Mouse (Mus musculus): ENCODE measurements around the gene Atp5g3. TPM values are rescaled to one million over a fixed set of nuclear protein-coding genes. Genes with fewer than 3 reads are reported as not detected.

Atp5g3 gene
- polyA plus RNA-seq (2015; fragmentation: Nextera tagmentation; extraction: Ambion mirVana), result 1,069 and 1,119 TPM in 2 replicates

DNA sequence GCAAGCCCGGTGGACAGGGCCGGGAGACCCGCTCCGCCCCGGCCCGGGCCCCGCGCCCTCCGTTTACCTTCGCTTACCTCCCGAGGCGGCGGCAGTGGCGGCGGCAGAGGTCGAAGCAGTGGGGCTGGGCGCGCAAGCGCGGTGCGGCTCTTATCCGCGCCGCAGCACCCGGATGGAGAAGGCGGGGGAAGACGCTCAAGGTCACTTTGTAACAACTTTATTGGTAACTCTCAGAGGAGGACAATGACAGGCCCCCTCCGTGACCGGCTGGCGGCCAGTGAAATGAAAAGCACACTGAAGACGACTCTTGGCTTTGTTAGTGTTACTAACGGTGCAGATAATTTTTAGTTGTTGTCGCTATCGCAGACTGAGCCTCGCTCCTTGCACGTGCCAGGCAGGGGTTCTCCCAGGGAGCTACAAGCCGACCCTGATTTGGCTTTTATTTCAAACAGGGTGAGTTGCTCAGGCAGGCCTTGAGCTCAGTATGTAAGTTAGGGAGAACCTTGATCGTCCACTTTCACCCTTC lies at the start of gene Atp5g3:
Gene Atp5g3 (minus strand): TSS at position 152 of the 526 bp plus-strand sequence.
- peak within 1 kb of the TSS; percentile 100 for H3K4me3 ChIP-seq
- under 1% methylated on average over 38 of the region's 38 CpGs for WGBS
- no peaks in the 10 kb centered on the region for H3K27me3 ChIP-seq
- H3K27ac ChIP-seq, result peak within 1 kb of the TSS; percentile 92
- H3K9me3 ChIP-seq, result no peaks in the 10 kb centered on the region
- peak within 1 kb of the TSS; percentile 100 for H3K9ac ChIP-seq
- peaks cover 11% of the 10 kb centered on the region; the same call in 1 of the 2 replicates for H3K4me1 ChIP-seq
- H3K4me2 ChIP-seq, result peak within 1 kb of the TSS; percentile 67
- H3K36me3 ChIP-seq, result peaks cover 33% of the 10 kb centered on the region
- peak; percentile 91 for ATAC-seq (ENCODE audit: borderline replicate concordance, extremely low read depth, low FRiP score, low TSS enrichment)

DNA sequence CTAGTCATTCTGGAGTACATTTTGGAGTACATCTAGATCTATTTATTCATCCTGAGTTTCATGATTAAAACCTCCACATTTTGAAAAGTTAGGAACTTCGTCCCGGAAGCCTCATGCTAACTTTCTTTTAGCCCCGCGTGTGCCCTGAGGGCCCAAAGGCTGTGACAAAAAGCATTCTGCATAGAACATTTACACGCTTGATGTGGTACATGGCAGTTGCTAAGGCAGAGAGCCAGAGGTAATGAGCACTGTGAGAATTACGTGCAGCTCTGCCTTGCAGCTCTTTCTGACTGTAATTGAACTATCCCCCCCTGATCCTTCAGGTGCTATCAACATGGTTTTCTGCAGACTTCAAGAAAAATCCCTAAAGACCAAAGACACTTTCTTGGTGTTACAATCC lies 47.2 kb upstream of the Atp5g3 start:
- Histone ChIP-seq H3K36me3 (no peaks in the 10 kb centered on the region), H3K4me3 (no peak overlapping the region), H3K4me2 (no peak overlapping the region), H3K27ac (no peak overlapping the region), H3K4me1 (no peaks in the 10 kb centered on the region), H3K9me3 (no peaks in the 10 kb centered on the region), H3K27me3 (no peaks in the 10 kb centered on the region), H3K9ac (no peak overlapping the region)
- no peak for ATAC-seq (ENCODE audit: borderline replicate concordance, extremely low read depth, low FRiP score, low TSS enrichment)
- 87% methylated on average over 6 of the region's 6 CpGs for WGBS

DNA sequence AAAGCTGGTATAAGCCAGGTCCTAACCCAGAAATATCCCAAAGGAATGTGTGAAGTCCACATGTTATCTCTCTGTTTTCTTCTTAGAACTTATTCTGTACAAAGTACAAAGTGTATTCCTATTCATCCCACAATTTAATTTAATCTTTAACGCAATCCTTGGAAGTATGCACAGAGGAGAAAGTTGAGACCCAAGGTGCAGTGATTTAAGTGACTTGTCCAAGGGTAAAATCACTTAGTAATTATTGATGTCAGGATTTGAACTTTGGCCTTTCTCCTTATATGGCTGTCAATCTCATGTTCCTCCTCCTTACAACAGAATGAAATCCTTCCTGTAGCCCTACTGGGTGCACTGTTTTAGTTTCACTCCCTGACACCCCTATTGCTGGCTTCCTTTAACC lies 42.5 kb upstream of the Atp5g3 start:
- no peaks in the 10 kb centered on the region for H3K9me3 ChIP-seq
- 94% methylated on average over 1 of the region's 1 CpGs for WGBS
- no peak overlapping the region for H3K4me3 ChIP-seq
- no peak overlapping the region for H3K27ac ChIP-seq
- no peaks in the 10 kb centered on the region for H3K27me3 ChIP-seq
- no peak for ATAC-seq (ENCODE audit: borderline replicate concordance, extremely low read depth, low FRiP score, low TSS enrichment)
- H3K36me3 ChIP-seq, result no peaks in the 10 kb centered on the region
- H3K4me2 ChIP-seq, result no peak overlapping the region
- H3K4me1 ChIP-seq, result no peaks in the 10 kb centered on the region; the same call in 1 of the 2 replicates
- no peak overlapping the region for H3K9ac ChIP-seq

DNA sequence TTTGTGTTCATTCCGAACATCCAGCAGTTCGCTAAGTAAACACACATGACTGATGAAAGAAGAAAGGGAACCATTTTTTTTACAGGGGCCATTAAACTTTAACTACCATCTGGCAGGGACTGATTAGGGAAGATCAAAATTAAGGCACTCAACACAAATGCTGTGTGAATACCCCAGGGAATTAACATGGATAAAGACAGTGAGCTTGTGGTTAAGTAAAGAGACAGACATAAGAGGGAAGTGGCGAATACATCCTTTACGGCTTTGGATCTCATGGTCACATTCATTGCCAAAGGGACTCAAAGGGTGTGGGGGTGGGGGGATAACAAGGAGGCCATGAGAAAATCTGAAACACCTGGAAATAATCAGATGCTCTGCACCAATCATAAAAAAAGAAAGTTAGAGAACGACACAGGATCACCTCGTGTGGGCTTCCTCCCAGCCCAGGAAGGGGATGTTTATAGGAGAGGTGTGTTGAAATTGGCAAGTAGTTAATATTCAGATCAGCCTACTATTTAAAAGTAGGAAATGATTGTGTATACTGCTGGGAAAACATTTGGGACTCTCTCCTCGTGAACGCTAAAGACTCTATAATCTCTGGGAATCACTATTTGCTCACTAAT lies 41.6 kb upstream of the Atp5g3 start:
- 37% methylated on average over 8 of the region's 8 CpGs for WGBS
- Histone ChIP-seq H3K4me3 (no peak overlapping the region), H3K36me3 (no peaks in the 10 kb centered on the region), H3K9me3 (no peaks in the 10 kb centered on the region), H3K27me3 (no peaks in the 10 kb centered on the region), H3K9ac (no peak overlapping the region), H3K4me1 (no peaks in the 10 kb centered on the region; the same call in 1 of the 2 replicates), H3K27ac (no peak overlapping the region), H3K4me2 (no peak overlapping the region)
- ATAC-seq (ENCODE audit: borderline replicate concordance, extremely low read depth, low FRiP score, low TSS enrichment), result no peak

DNA sequence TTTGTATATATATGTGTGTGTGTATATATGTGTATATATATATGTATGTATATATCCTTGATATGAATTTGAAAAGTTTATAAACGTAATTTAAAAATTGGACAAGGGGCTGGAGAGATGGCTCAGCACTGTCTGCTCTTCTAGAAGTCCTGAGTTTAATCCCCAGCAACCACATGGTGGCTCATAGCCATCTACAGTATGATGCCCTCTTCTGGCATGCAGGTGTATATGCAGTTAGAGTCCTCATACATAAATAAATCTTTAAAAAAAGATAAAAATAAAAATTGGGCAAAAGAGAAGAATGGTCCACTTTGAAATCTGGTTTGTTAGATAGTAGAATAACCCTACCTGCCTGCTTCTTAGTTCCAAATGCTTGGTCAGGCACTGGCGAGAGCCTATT lies 36.2 kb upstream of the Atp5g3 start:
- Histone ChIP-seq H3K9me3 (no peaks in the 10 kb centered on the region), H3K4me1 (no peaks in the 10 kb centered on the region), H3K4me3 (no peak overlapping the region), H3K27me3 (no peaks in the 10 kb centered on the region), H3K36me3 (no peaks in the 10 kb centered on the region), H3K4me2 (no peak overlapping the region), H3K27ac (no peak overlapping the region), H3K9ac (no peak overlapping the region)
- 78% methylated on average over 2 of the region's 2 CpGs for WGBS
- ATAC-seq (ENCODE audit: borderline replicate concordance, extremely low read depth, low FRiP score, low TSS enrichment), result no peak

DNA sequence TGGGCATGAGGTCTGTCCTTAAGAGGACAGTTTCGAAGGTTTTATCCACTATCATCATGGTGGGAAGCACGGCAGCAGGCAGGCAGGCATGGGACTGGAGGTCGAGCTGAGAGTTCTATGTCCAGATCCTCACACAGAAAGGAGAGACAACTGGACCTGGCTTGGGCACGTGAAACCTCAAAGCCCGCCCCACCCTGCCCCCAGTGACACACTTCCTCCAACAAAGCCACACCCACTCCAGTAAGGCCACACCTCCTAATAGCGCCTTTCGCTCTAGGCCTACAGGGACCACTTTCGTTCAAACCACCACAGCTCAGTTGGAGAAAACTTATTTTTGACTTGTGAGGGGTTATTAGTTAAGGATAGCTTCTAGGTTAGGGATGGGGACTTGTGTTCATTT lies 32.6 kb upstream of the Atp5g3 start:
- H3K4me3 ChIP-seq, result no peak overlapping the region
- H3K4me1 ChIP-seq, result no peaks in the 10 kb centered on the region
- ATAC-seq (ENCODE audit: borderline replicate concordance, extremely low read depth, low FRiP score, low TSS enrichment), result no peak
- H3K9me3 ChIP-seq, result no peaks in the 10 kb centered on the region
- H3K27ac ChIP-seq, result no peak overlapping the region
- no peak overlapping the region for H3K4me2 ChIP-seq
- no peak overlapping the region for H3K9ac ChIP-seq
- no peaks in the 10 kb centered on the region for H3K36me3 ChIP-seq
- 84% methylated on average over 8 of the region's 8 CpGs for WGBS
- no peaks in the 10 kb centered on the region for H3K27me3 ChIP-seq

DNA sequence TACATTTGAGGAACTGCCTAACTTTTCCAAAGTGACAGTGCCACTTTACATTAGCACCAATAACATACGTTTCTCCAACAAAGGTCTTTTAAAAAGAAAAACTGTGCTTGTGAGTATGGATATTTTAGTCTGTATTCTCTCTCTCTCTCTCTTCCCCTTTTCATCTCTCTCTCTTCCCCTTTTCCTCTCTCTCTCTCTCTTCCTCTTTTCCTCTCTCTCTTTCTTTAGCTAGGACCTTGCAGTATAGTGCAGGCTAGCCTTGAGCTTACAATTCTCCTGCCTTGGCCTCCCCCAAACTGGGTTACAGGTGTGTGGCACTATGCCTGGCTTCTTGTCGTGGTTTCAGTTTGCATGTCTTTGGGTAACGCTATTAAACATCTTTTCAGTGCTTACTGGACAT lies 31.7 kb upstream of the Atp5g3 start:
- Histone ChIP-seq H3K4me2 (no peak overlapping the region), H3K9ac (no peak overlapping the region), H3K36me3 (no peaks in the 10 kb centered on the region), H3K27me3 (no peaks in the 10 kb centered on the region), H3K27ac (no peak overlapping the region), H3K4me1 (no peaks in the 10 kb centered on the region), H3K9me3 (no peaks in the 10 kb centered on the region), H3K4me3 (no peak overlapping the region)
- WGBS, result 64% methylated on average over 3 of the region's 3 CpGs
- ATAC-seq (ENCODE audit: borderline replicate concordance, extremely low read depth, low FRiP score, low TSS enrichment), result no peak

DNA sequence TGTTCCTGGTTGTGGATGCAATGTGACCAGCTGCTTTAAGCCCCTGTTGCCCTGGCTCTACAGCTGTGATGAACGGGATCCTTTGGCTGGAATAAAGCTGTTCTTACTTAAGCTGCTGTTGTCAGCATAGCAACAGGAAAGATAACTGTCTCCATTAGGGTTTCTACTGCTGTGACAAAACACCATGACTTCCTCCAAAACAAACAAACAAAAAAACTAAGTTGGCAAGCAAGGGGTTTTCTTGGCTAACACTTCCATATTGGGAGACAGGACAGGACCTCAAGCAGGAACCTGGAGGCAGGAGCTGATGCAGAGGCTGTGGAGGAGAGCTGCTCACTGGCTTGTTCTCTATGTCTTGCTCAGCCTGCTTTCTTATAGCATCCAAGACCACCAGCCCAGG lies 30.2 kb upstream of the Atp5g3 start:
- Histone ChIP-seq H3K4me3 (no peak overlapping the region), H3K9me3 (no peaks in the 10 kb centered on the region), H3K4me2 (no peak overlapping the region), H3K36me3 (no peaks in the 10 kb centered on the region), H3K4me1 (no peaks in the 10 kb centered on the region), H3K27ac (no peak overlapping the region), H3K9ac (no peak overlapping the region), H3K27me3 (no peaks in the 10 kb centered on the region)
- WGBS, result 46% methylated on average over 1 of the region's 1 CpGs
- no peak for ATAC-seq (ENCODE audit: borderline replicate concordance, extremely low read depth, low FRiP score, low TSS enrichment)

DNA sequence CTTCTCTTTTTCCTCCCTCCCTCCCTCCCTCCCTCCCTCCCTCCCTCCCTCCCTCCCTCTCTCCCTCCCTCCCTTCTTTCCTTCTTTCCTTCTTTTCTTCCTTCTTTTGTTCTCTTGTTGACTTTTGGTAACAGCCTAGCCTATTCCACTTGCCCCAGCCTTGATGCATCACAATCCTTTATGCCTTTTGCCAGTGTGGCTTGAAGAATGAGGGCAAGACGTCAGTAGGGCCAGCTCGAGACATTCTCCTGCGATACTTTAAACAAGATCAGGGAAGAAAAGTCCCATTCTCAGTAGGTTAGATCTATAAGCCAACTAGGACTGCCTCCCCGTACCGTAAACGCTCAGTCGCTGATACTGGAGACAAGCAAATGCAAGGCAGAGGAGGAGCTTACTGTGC lies 29.3 kb upstream of the Atp5g3 start:
- H3K4me3 ChIP-seq, result no peak overlapping the region
- H3K4me2 ChIP-seq, result no peak overlapping the region
- no peaks in the 10 kb centered on the region for H3K4me1 ChIP-seq
- no peak overlapping the region for H3K9ac ChIP-seq
- H3K9me3 ChIP-seq, result no peaks in the 10 kb centered on the region
- ATAC-seq (ENCODE audit: borderline replicate concordance, extremely low read depth, low FRiP score, low TSS enrichment), result no peak
- no peaks in the 10 kb centered on the region for H3K27me3 ChIP-seq
- H3K27ac ChIP-seq, result no peak overlapping the region
- 74% methylated on average over 7 of the region's 7 CpGs for WGBS
- H3K36me3 ChIP-seq, result no peaks in the 10 kb centered on the region

DNA sequence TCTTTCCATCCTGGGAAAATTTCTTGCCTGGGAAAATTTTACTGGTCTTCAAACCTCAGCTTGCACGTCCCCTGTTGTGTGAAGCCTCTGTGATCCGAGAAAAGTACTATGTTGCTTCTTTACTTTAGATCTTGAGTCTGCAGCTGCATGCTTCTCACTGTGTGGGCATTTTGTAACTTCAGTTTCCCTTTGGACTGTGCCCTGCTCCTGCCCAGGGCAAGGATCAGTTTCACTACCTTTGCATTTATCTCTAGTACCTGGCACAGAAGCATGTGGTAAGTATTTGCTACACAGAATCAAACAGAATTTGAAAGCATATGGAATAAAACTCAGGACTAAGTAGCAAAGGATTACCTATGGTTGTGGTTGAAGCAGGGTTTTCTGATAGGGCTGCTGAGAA lies 27.8 kb upstream of the Atp5g3 start:
- Histone ChIP-seq H3K9ac (no peak overlapping the region), H3K4me1 (no peaks in the 10 kb centered on the region), H3K4me3 (no peak overlapping the region), H3K9me3 (no peaks in the 10 kb centered on the region), H3K4me2 (no peak overlapping the region), H3K27ac (no peak overlapping the region), H3K27me3 (no peaks in the 10 kb centered on the region), H3K36me3 (no peaks in the 10 kb centered on the region)
- no peak for ATAC-seq (ENCODE audit: borderline replicate concordance, extremely low read depth, low FRiP score, low TSS enrichment)
- 67% methylated on average over 2 of the region's 2 CpGs for WGBS

DNA sequence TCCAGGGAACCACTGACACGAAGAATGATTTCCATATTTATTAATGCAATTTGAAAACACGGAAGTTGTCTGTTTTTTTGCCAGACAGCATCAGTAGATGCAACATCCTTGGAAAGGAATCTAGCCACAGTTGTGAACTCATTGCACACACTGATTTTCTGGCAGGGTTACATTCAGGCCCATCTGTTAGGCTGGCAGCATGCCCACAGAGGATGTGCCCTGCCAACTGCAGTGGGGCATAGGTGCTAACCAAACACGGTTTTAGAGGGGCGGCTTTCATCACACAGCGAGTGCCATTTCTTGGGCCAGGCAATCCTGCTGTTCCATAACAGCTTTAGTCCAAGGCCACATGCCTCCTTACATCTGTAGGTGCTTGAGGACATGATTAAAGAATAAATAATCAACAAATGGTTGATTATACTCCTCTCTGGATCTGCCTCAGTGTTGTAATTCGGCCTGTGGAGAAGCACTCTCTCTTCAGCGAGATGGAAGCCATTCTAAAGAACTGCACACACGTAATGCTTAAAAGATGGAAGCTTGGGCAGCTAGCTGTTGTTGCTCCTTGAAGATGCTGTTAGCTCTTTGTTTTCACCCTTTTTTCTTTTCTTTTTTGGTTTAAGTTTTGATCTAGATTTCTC lies 21.7 kb upstream of the Atp5g3 start:
- no peak overlapping the region for H3K27ac ChIP-seq
- no peaks in the 10 kb centered on the region for H3K4me1 ChIP-seq
- 76% methylated on average over 8 of the region's 8 CpGs for WGBS
- H3K9me3 ChIP-seq, result no peaks in the 10 kb centered on the region
- no peaks in the 10 kb centered on the region for H3K36me3 ChIP-seq
- H3K4me2 ChIP-seq, result no peak overlapping the region
- no peak for ATAC-seq (ENCODE audit: borderline replicate concordance, extremely low read depth, low FRiP score, low TSS enrichment)
- H3K4me3 ChIP-seq, result no peak overlapping the region
- no peaks in the 10 kb centered on the region for H3K27me3 ChIP-seq
- H3K9ac ChIP-seq, result no peak overlapping the region

DNA sequence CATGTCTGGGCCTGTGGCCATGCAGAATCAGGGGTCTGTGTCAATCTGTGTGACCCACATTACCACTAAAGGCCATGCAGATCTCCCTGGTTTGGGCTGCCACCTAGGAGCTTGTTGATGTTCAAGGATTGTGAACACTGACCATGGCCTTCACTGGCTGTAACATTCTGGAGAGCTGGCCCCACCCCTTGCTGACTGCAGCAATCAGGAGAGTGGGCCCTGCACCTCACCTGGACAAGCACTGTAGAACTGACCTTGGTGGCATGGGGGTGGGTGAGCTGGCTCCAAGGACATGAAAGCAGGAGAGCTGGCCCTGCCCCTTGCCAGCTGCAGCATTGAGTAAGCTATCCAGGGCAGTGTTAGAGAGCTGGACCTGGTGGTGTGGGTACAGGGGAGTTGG lies 16.6 kb upstream of the Atp5g3 start:
- Histone ChIP-seq H3K27ac (no peak overlapping the region), H3K4me1 (0 out of 2 replicates have a peak, but pooled peaks cover 5% of the 10 kb centered on the region), H3K9me3 (no peaks in the 10 kb centered on the region), H3K9ac (no peak overlapping the region), H3K4me3 (no peak overlapping the region), H3K36me3 (no peaks in the 10 kb centered on the region), H3K27me3 (no peaks in the 10 kb centered on the region; the same call in 1 of the 2 replicates), H3K4me2 (no peak overlapping the region)
- ATAC-seq (ENCODE audit: borderline replicate concordance, extremely low read depth, low FRiP score, low TSS enrichment), result no peak

All from lung, embryonic 15.5 days (tissue).